Mouse (Mus musculus) ovary, postnatal 36 days (tissue): Measurements from ENCODE around the gene Lancl2.

Source experiments
- DNase-seq: peaks from one replicate; pipeline ENCODE4 v3.0.0; 2022; ENCODE audit warnings: low spot score, mixed read lengths

The Lancl2 gene

GRCm38 (mm10) chr6:57767112-57767868 is 65.0 kb downstream of the Lancl2 start:
- no peak for DNase-seq

GRCm38 (mm10) chr6:57768948-57769525 is 66.7 kb downstream of the Lancl2 start:
- DNase-seq: no peak

GRCm38 (mm10) chr6:57770467-57771190 is 68.3 kb downstream of the Lancl2 start:
- DNase-seq: no peak

- no peak for DNase-seq
These were observed 71.5 kb downstream of the Lancl2 start for GRCm38 (mm10) chr6:57773792-57774191.

GRCm38 (mm10) chr6:57780359-57780758 is 78.0 kb downstream of the Lancl2 start:
- DNase-seq: no peak

GRCm38 (mm10) chr6:57782658-57783057 is 80.3 kb downstream of the Lancl2 start:
- DNase-seq: no peak

GRCm38 (mm10) chr6:57784251-57784650 is 81.9 kb downstream of the Lancl2 start:
- DNase-seq: no peak

GRCm38 (mm10) chr6:57787376-57787775 is 85.0 kb downstream of the Lancl2 start:
- DNase-seq: no peak
